Mouse (Mus musculus): Measurements from ENCODE around the gene Zmpste24. TPM values are rescaled to one million over a fixed set of nuclear protein-coding genes. Genes with fewer than 3 reads are reported as not detected.

The Zmpste24 gene
- total RNA-seq, 2 experiments from 2014 or later, result 20.9 to 22.2 TPM

Other genes starting within 250 kb of the Zmpste24 start
- gene Rims3, start 243.4 kb downstream of the Zmpste24 start, total RNA-seq (2021), result under 1 TPM; 0.10 to 0.17 TPM
- 1 to 10 TPM; 4.2 to 5.4 TPM for gene Exo5, start 173.2 kb downstream of the Zmpste24 start, total RNA-seq (2021)
- 1 to 10 TPM; 4.1 to 4.6 TPM for gene Zfp69, start 146.5 kb downstream of the Zmpste24 start, total RNA-seq (2021)
- gene Smap2, start 81.0 kb downstream of the Zmpste24 start, total RNA-seq (2021), result 10 to 100 TPM; 29.9 to 32.8 TPM
- gene Col9a2, start 58.9 kb downstream of the Zmpste24 start, total RNA-seq (2021), result 1 to 10 TPM; 1.1 to 1.2 TPM
- not detected for gene Tmco2, start 11.0 kb upstream of the Zmpste24 start, total RNA-seq (2021)
- 10 to 100 TPM; 19.4 to 20.1 TPM for gene Rlf, start 116.8 kb upstream of the Zmpste24 start, total RNA-seq (2021)
- gene Gm12888, start 226.7 kb upstream of the Zmpste24 start, total RNA-seq (2021), result not detected

Data from heart, postnatal 10 days (tissue).